Mouse (Mus musculus) urinary bladder, postnatal 14 days (tissue): ENCODE results near the gene Kazn.

Source experiments
- DNase-seq: peaks from one replicate; pipeline ENCODE4 v3.0.0; 2021; ENCODE audit warnings: low spot score

Kazn gene

DNA sequence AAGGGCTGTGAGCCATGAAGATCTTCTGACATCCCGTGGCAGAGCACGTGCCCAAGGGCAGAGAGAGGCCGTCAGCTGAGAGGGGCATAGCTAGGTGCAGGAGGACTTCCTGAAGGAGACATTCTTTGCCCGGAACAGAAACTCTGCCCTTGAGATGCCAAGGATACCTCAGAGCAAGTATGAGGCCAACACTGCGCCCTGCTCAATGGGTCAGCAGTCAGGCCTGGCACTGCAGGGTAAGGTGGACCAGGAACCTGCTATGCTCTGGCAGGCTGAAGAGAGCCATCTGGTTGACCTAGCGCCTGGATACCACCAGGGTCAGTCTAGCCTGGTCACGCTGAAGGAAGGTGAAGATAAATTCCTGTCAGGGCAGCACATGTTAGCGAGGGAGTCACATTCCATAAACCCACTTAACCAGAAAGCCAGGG, 46.0 kb downstream of the Kazn start:
- DNase-seq = no peak

DNA sequence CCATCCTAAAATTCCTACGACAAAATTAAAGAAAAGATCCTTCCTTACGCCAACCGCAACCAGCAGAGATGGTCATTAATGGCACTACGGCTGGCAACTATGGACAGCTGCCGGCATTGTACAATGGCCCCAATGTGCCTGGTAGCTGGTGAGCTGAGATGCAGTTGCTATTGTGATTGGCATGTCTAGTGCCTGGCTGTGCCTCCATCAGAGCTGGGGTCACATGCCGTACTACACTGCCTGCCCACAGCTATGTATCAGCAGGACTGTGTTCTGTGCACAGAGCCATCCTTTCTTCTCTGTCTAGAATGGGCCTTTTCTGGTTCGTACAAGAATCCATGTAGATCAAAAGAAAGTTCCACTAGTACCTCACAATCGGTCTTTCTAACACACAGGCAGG, 49.2 kb downstream of the Kazn start:
- no peak for DNase-seq

- no peak for DNase-seq
Measured at GRCm38 (mm10) chr4:142188501-142188900, 50.7 kb downstream of the Kazn start.

GRCm38 (mm10) chr4:142186155-142186554, 53.0 kb downstream of the Kazn start:
- no peak for DNase-seq

DNA sequence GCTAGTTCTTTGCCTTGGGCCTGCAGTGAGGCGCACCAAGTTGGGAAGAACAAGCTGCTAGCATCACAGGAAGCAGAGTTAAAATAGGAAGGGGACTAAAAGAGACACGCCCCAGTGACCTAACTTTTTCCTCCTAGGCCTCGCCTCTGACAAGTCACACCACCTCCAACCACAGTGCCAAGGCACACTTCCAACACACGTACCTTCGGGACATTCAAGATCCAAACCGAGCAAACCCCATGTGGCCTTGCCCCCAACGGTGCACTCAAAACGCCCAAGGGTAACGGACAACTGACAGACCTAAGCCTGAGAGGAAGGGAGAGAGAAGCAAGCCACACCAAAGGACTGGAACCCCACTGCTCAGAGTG, 53.7 kb downstream of the Kazn start:
- no peak for DNase-seq

- peak; percentile 68 for DNase-seq
Measured at GRCm38 (mm10) chr4:142184852-142185532, 54.2 kb downstream of the Kazn start.

- no peak for DNase-seq
Measured at GRCm38 (mm10) chr4:142183591-142183990, 55.6 kb downstream of the Kazn start.

DNA sequence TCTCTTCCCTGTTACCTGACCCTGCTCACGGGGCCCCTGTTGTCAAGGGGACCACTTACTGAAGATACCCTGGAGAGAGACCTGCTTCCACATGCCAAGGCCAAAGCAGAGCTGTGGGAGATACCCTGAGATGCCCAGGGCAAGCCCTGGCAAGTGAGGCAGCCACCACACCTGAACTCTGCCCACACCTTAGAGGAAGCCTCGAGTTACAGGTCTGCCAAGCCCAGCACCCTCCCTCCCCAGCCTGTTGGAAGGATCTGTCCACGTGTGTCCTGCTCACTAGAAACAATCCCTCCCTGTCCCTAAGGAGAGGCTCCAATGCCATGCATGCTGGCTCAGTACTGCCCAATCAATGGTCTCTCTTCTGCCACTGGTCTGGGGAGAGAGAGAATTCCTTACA, 56.2 kb downstream of the Kazn start:
- DNase-seq = peak; percentile 63

DNA sequence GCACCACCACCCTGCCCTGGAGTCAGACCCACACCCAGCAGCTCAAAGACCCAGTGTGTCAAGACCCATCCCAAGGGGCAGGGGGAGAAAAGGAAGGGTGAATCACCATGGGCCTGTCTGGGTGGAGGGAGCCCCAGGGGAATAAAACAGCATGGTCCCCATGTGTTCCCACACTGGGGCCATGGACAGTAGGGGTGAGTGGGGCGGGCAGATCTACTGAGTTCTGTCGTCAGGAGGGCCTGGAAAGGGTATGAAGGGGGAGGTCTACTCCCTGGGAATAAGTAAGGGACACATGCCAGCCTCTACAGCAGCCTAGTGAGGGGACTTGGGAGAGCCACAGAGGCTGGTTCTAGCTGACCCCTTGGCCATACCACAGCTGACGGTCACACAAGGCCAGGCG, 57.6 kb downstream of the Kazn start:
- no peak for DNase-seq

DNA sequence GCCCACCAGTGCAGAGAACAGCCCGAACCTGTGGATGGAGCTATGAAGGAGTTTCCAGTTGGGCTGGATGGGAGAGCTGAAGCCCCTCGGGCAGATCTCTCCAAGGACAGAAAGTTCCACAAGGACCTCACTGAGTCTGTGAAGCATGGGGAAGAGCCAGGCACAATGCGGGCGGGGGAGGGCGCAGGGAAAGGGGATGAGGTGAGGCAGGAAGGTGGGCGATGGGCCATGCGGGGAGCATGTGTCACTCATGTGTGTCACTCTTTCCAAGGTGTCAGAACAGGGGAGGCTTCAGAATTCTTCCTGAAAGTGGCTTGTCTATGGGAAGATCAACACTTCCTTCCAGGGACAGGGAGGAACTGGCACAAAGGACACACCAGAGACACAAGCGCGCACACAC, 58.3 kb downstream of the Kazn start:
- no peak for DNase-seq

GRCm38 (mm10) chr4:142180289-142180688, 58.9 kb downstream of the Kazn start:
- peak; percentile 70 for DNase-seq

GRCm38 (mm10) chr4:142179531-142179930, 59.7 kb downstream of the Kazn start:
- peak; percentile 73 for DNase-seq

DNA sequence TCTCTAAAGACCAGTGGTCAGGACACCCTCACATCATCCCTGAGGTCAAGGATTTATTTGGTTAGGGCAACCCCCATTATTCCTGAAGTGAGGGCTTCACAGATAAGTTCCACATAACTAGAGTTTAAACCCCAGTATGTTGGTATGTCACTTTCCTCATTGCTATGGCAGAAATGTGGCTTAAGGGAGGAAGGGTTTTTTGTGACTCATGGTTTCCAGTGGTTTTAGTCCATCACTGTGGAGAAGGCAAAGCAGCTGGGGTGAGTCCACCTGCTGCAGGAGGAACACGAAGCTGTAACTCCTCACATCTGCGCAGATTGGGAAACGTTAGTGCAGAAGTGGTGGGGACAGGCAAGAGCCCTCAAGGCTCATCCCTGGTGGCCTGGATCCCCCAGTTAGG, 62.5 kb downstream of the Kazn start:
- no peak for DNase-seq

- DNase-seq = no peak
Measured at GRCm38 (mm10) chr4:142173981-142174485, 65.2 kb downstream of the Kazn start.

DNA sequence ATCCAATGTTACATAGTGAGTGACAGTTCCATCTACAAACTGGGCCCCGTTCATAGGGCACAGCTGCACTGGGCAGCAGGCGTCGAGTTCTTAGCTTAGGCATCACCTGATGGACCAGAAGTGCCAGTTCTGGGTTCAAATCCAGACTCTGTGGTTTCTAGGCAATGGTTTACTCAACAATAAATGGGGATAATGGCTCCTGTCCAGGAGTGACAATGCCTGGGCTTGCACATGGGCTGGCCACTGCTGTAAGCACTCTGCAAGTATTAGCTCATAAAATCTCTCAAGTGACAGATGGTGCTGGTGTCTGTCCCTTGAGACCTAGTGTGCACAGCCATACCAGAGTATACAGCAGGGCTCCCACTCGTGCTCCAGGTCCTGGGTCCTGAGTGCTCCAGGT, 66.3 kb downstream of the Kazn start:
- peak; percentile 39 for DNase-seq

DNA sequence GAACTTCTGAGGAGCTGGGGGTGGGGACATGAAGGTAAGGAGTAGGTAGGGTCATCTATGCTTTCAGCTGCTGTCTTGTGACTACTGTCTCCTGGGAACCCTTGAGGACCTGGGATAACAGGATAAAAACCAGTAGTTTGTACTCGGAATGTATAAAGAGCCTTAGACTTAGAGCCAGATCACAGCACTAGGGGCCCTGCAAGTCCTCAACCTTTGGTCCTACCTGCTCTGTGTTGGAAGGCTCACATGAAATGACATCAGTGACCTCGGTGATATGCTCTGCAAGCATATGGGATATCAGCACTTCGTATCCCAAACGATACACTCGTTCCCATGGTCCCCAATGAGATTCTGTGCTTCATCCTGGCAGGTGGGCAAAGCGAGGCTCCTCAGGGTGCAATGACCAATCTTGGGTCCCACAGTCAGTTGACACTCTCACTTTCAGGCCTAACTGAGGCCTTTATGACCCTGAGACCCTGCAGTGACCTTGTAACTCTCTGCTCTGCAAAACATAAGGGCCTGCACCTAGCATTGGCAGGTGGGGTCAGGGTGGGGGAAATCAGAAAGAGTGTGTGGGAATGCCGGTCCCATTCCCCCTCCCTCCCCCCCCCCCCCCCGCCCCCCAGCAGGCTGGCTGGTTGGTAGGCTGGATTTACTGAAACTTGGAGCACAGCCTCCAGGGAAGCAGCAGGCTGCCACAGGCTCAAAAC, 67.3 kb downstream of the Kazn start:
- no peak for DNase-seq

DNA sequence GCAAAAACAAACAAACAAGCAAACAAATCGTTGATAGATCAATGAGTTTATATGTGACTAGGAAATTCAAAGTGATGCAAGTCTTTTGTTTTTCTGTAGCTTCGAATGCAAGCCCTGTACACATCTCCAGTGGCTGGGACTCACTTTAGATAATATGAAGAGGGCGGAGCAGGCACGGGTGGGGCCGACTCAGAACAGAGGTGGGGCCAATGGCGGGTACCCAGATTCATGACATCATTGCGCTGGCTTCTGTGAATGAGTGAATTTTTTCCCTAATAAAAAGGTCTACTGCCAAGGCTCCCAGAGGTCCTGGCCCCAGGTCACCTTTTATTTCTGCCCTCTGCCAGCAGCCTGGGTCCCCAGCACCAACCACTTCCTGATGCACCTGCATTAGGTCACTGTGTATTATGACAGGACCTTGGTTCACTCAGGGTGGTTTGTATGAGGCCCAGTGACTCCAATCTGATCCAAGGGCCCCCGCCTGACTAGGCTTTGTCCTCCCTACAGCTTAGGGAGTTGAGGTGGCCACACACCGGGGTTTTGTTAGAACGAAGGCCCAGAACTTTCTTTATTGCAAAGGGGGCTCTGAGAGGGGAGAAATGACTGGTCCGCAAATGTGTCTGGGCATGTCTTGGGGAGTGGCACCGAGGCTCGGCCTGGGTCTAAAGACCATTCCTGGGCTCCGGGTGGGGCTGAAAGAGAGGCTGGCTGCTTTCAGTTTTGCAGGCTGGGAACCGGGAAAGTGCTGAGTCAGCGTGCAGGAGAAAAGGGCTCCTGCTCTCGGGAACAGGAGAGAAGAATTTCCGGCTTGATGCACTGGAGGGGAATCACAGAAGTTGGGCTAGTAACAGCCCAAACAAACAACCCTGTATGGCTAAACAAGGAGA, 68.1 kb downstream of the Kazn start:
- DNase-seq = peak; percentile 74

GRCm38 (mm10) chr4:142169636-142170035, 69.6 kb downstream of the Kazn start:
- no peak for DNase-seq

DNA sequence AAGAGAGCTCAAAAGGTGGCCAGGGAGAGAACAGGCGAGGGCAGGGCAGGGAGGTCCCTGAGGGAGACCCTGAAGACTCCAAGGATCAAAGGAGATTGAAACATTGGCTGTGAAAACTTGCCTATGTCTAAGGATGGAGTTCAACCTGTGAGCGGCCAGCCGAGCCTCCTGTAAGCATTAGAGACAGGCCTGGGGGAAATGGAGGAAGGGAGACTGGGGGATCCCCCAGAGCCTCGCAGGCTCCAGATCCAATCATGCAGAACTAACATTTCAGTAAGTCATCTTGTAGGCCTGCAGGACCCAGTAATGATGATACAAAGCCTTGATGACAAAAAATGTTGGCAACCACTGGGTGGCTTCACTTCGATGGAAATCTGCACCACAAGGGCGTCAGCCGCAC, 70.8 kb downstream of the Kazn start:
- DNase-seq = no peak

DNA sequence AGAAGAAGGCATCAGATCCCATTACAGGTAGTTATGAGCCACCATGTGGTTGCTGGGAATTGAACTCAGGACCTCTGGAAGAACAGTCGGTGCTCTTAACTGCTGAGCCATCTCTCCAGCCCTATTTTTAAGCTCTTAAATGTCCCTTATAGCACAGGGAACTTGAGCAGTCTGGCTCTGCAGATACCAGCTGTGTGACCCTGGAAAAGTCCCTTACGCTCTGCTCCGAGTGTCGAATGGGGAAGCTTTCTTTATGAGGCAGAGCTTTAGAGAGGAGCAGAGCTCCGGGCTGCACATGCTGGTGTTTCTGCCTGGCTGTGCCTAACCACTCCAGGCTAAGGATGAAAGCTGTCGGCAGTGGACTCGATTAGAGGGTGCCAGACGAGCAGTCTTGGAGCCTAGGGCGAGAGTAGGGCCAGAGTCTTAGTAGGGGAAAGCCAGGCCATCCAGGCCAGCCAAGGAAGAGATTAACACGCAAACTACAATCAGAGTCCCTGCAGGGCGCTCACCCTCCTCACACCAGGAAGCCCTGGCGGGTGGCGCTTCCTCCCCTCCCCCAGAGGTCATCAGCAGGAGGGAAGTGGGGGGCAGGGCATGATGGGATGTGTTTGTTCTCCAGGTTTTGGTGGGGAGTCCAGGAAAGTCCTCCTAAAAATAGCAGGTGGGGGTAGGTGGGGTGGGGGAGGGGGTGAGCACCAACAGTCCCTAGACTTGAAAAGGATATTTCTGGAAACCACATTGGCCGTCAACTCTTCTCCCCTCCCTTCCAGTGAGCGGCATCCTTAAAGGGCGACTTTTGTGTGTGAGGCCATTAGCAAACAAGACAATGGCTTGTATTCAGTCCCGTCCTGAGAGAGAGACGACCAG, 73.1 kb downstream of the Kazn start:
- no peak for DNase-seq

DNA sequence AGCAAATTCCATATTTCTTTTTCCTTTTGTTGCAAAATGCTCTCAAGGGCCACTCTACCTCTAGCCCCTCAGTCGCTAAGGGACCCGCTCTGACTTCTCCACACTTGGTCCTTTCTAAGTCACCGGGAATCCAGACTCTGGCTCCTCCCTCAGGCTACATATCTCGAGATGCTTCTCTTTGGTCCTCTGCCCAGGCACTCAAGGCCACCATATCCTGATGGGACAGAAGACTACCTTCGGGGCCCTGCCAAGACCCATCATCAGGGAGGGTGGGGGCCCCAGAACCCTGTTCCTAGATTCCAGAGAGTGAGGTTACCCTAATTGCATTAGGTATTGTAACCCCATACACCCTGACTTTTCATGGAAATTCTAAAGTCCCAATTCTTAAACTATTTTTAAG, 73.8 kb downstream of the Kazn start:
- no peak for DNase-seq

DNA sequence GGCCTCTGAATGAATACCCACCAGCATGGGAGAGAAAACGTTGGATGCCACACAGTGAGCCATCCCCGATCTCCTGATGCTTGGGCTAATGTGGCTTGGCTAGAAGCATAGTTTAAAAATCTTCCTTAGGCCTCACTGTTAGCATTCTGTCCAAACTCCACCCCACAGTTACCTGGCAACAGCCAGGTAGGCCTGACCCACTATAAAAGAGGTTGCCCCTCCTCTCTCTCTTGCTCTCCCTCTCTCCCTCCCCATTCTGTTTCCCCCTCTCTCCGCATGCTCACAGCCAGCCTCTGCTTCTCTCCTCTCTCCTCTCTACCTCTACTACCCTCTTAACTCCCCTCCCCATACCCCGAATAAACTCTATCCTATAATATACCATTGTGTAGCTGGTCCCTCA, 74.8 kb downstream of the Kazn start:
- DNase-seq = no peak
